16 mouse cellular contexts compared by ENCODE assay signal in the genomic region with DNA sequence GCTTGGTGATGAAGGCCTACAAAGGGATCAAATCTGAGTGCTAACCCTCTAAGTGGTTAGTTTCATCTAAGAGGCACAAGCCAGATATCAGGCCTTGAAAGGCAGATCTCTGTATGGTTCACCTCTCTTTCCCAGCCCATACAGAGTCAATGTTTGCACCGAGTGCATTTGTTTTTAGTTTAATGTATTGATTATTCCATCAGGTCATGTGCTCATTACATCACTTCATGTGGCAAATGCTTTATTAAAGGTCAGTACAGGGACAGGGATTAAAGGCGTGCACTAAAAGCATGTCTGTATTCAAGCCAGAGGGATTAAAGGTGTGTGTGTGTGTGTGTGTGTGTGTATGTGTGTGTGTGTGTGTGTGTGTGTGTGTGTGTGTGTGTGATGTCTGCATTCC.
"Had no signal": no experiment of that assay in that cellular context is flagged by ENCODE, and none has a peak within 500 bp of the region (broad histone marks: within the 10 kb centered on the region; RNA-seq: fewer than 3 reads in every experiment).

No protein-coding gene starts in this region.

- H3K4me3 ChIP-seq: neural tube, embryonic 13.5 days; neural tube, embryonic 15.5 days; stomach, embryonic 15.5 days had no signal

- H3K9me3 ChIP-seq: neural tube, embryonic 13.5 days; neural tube, embryonic 15.5 days; stomach, embryonic 15.5 days had no signal

- H3K27ac ChIP-seq: neural tube, embryonic 13.5 days; neural tube, embryonic 15.5 days; stomach, embryonic 15.5 days; stomach, postnatal 0 days had no signal

- H3K36me3 ChIP-seq: neural tube, embryonic 13.5 days; neural tube, embryonic 15.5 days; stomach, embryonic 15.5 days had no signal

- H3K9ac ChIP-seq: neural tube, embryonic 13.5 days; neural tube, embryonic 15.5 days; stomach, embryonic 15.5 days had no signal

- H3K27me3 ChIP-seq: neural tube, embryonic 13.5 days; neural tube, embryonic 15.5 days; stomach, embryonic 15.5 days had no signal

- H3K4me2 ChIP-seq: neural tube, embryonic 13.5 days; neural tube, embryonic 15.5 days; stomach, embryonic 15.5 days had no signal

- H3K4me1 ChIP-seq: neural tube, embryonic 13.5 days; neural tube, embryonic 15.5 days; stomach, embryonic 15.5 days had no signal

- DNase-seq: retina, postnatal 1 day; right cerebral cortex, adult 18-20 months; right cerebral cortex, postnatal 14 days; right cerebral cortex, postnatal 25 days; right cerebral cortex, postnatal 4 days; spleen, adult 18-20 months; thymus, adult 18-20 months; thymus, adult 2 months; thymus, postnatal 14 days; thymus, postnatal 25 days; thymus, postnatal 36 days; thymus, postnatal 4 days had no signal
